Mouse (Mus musculus) kidney, postnatal 0 days (tissue): ENCODE data around the gene Mtmr6. TPM values are rescaled to one million over a fixed set of nuclear protein-coding genes. Genes with fewer than 3 reads are reported as not detected.

Experiments used
- ATAC-seq: fragments of 200-750 bp; cut with Nextera tagmentation; replicated peaks from 2 replicates; pipeline ENCODE4 v1.8.0; 2017; ENCODE audit warnings: low read depth, moderate number of reproducible peaks, moderate TSS enrichment, moderate library complexity; ENCODE audit not compliant: low FRiP score
- DNase-seq: peaks from one replicate; pipeline ENCODE4 v3.0.0-alpha.2; 2016; ENCODE audit warnings: low spot score
- H3K27ac ChIP-seq: fragments of 300-500 bp; sonication (generic); 2 replicates; pipeline ENCODE4 v1.5.1; 2014; ENCODE audit warnings: mild to moderate bottlenecking
- H3K27me3 ChIP-seq: fragments of 300-500 bp; sonication (generic); 2 replicates; pipeline ENCODE4 v1.6.1; 2014; ENCODE audit warnings: low read length, mixed read lengths; ENCODE audit not compliant: insufficient read depth
- H3K36me3 ChIP-seq: fragments of 300-500 bp; sonication (generic); 2 replicates; pipeline ENCODE4 v1.6.1; 2014; ENCODE audit warnings: low read length, mixed read lengths; ENCODE audit not compliant: insufficient read depth
- H3K4me1 ChIP-seq: fragments of 300-500 bp; sonication (generic); replicated peaks from 2 replicates; pipeline ENCODE4 v1.6.1; 2014; ENCODE audit warnings: antibody characterized with exemption, low read length, mixed read lengths; ENCODE audit not compliant: insufficient read depth
- H3K4me2 ChIP-seq: fragments of 300-500 bp; sonication (generic); 2 replicates; pipeline ENCODE4 v1.6.1; 2014; ENCODE audit warnings: mild to moderate bottlenecking, low read length, moderate library complexity, mixed read lengths
- H3K4me3 ChIP-seq: fragments of 300-500 bp; sonication (generic); replicated peaks from 2 replicates; pipeline ENCODE4 v1.5.1; 2014; ENCODE audit warnings: low read depth, low read length
- H3K9ac ChIP-seq: fragments of 300-500 bp; sonication (generic); 2 replicates; pipeline ENCODE4 v1.6.1; 2014; ENCODE audit warnings: low read depth, low read length
- H3K9me3 ChIP-seq: fragments of 300-500 bp; sonication (generic); replicated peaks from 2 replicates; pipeline ENCODE4 v1.6.1; 2016; ENCODE audit warnings: low read length, inconsistent platforms, mixed read lengths
- CTCF ChIP-seq: IDR thresholded peaks from 2 replicates; pipeline ENCODE4 v1.5.1; 2016; ENCODE audit warnings: antibody characterized with exemption, low read depth, mild to moderate bottlenecking, moderate library complexity
- WGBS: fragments of 180-500 bp; shearing (Covaris S2); extraction: QIAGEN DNeasy Blood & Tissue Kit; methylation state at CpG from one replicate; pipeline ENCODE4 v1.1.7; 2014; 5-methylcytosine and 5-hydroxymethylcytosine counted together
- polyA plus RNA-seq: library from polyadenylated mRNA; unstranded; fragments of >200 nt; fragmentation: Nextera tagmentation; extraction: Ambion mirVana; gene quantifications from 2 replicates; pipeline ENCODE4 v1.2.1, GENCODE M21; 2015

The Mtmr6 gene
- polyA plus RNA-seq, 1 experiment from 2014 or later: 31.3 TPM

DNA sequence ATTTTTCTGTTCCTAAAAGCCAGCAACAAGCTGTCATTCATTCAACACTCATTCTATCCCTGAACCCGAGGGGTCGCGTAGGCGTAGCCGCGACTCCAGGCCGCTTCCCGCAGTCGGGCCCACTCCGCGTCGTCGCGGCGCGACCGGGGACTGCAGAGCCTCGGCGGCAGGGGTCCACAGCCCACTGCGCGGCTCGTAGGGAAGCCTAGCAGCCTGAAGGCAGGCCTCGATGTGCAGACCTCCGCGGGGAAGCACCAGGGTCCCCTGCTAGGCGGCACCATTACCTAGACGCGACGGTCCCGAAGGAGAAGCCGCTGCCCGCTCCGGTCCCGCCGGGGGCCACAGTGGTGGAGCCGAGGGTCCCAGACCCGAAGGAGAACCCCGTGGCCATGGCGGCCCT is 14.1 kb upstream of the Mtmr6 start:
- Histone ChIP-seq H3K9me3 (no peaks in the 10 kb centered on the region), H3K4me1 (no peaks in the 10 kb centered on the region; the same call in 1 of the 2 replicates), H3K9ac (peak overlapping the region; percentile 96), H3K4me3 (peak overlapping the region; percentile 98), H3K27ac (peak overlapping the region; percentile 95), H3K36me3 (0 out of 2 replicates have a peak, but pooled peaks cover 2% of the 10 kb centered on the region), H3K4me2 (peak overlapping the region; percentile 89), H3K27me3 (no peaks in the 10 kb centered on the region)
- under 1% methylated on average over 39 of the region's 39 CpGs for WGBS
- no peak for TF ChIP-seq CTCF
- DNase-seq (peak; percentile 50), ATAC-seq (peak; percentile 57)

DNA sequence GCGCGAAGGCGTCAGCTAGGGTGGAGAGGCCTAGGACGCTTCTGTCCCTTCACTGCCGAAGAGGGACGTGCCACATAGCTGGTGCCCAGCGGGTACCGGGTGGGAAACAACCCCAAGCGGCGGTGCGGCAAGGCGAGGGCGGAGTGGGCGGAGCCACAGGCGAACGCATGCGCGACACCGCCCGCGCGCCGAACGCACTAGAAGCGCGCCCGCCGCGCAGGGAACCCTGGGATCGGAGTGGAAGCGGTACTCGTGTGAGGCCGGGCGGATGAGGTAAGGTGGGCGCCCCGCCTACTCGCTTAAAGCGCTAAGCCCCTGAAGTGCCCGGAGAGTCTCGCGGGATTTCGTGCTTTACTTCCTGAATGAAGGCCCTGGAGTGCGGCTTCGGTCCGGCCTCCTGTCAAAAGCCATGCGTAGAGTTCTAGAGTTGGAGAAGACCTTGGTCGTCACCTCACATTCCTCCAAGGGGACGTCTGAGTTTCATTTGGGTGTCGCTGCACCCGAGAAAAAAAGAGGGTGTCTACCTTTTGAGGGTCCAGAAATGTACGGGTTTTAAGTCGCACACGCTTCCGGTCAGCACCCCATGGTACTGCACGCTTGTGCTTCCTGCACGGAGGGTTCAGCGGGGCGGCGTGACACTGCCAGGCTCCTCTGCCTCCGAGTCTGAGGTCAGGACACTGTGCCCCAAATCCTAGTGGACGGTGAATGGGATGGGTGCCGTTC is 13.6 kb upstream of the Mtmr6 start, which contains the start of the genes Nupl1 and Gm49336:
Gene Nupl1 (minus strand): TSS at position 151 of the 723 bp plus-strand sequence.
Gene Gm49336 (minus strand): TSS at position 227 of the 723 bp plus-strand sequence.
- no peaks in the 10 kb centered on the region; the same call in 1 of the 2 replicates for H3K4me1 ChIP-seq
- WGBS: under 1% methylated on average over 62 of the region's 62 CpGs
- H3K9me3 ChIP-seq: no peaks in the 10 kb centered on the region
- peak; percentile 100 for DNase-seq
- H3K4me3 ChIP-seq: peak within 1 kb of the TSS; percentile 98
- TF ChIP-seq CTCF: no peak
- peak; percentile 100 for ATAC-seq
- peak within 1 kb of the TSS; percentile 89 for H3K4me2 ChIP-seq
- H3K27me3 ChIP-seq: no peaks in the 10 kb centered on the region
- 0 out of 2 replicates have a peak, but pooled peaks cover 2% of the 10 kb centered on the region for H3K36me3 ChIP-seq
- H3K27ac ChIP-seq: peak within 1 kb of the TSS; percentile 96
- H3K9ac ChIP-seq: peak within 1 kb of the TSS; percentile 96

DNA sequence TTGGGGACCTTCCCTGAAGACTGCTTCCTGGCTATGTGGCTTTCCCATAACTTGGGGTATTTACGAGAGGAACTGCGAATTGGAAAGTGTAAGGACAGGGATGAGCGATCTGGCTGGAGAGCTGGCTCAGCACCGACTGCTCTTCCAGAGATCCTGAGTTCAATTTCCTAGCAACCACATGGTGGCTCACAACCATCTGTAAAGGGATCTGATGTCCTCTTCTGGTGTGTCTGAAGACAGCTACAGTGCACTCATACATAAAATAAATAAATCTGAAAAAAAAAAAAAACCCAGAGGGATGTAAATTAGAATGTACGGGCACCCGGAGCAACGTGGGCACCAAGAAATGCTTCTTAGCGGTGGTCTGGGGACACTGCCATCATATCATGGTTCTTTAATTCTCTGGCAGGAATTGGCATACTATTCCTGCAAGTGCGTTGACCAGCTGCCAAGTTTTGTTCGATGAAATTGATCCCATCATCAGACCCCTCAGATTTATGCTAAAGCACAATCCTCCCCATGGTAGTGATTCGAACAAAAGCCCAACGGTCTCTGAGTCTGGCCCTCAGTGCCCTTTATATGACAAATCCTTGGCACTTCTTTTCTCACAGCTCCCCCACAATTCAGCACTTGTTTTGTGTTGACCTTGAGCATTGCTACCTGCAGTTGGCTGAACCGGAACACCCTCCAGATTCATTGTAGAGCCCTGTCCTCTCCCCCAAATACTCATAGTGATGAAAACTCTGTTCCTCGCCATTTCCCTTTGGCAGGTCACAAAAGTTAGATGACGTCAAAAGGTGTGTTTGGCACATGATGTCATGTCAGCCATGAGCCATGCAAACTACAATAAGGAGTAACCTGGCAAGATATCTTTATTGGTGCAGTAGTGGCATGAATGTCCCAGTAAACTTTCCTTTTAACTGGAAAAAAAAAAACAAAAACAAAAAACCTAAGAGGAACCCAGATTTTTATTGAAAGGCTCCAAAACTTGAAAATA is 12.7 kb upstream of the Mtmr6 start:
- WGBS: 20% methylated on average over 15 of the region's 15 CpGs
- Histone ChIP-seq H3K4me2 (peak overlapping the region; percentile 89), H3K4me3 (peak overlapping the region; percentile 98), H3K27ac (peak overlapping the region; percentile 96), H3K27me3 (no peaks in the 10 kb centered on the region), H3K9ac (peak overlapping the region; percentile 80), H3K4me1 (no peaks in the 10 kb centered on the region; the same call in 1 of the 2 replicates), H3K9me3 (no peaks in the 10 kb centered on the region), H3K36me3 (no peaks in the 10 kb centered on the region)
- ATAC-seq: peak; percentile 40; the same call in 1 of the 2 replicates
- no peak for DNase-seq
- peak; percentile 25; the same call in 1 of the 2 replicates for TF ChIP-seq CTCF

DNA sequence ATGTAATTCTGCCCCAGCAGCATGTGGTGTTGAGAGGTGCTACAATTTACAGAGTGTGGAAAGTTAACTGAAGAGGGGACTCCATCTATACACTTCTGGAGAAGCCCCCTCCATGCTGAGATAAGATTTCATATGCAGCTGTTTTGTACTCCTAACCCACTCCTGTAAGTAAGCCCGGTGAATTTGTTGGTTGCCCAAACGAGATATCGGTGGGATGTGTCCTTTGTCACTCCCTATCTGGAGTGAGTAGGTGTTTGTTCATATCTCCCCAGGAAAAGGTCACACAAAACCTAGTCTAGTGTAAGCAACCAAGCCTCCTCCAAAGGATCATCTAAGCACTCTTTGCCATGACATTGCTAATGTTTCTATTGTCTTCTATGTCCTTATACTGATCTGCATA is 11.6 kb upstream of the Mtmr6 start:
- no peak overlapping the region for H3K4me3 ChIP-seq
- ATAC-seq (no peak), DNase-seq (no peak)
- H3K9me3 ChIP-seq: no peaks in the 10 kb centered on the region
- no peaks in the 10 kb centered on the region for H3K36me3 ChIP-seq
- TF ChIP-seq CTCF: no peak
- WGBS: 91% methylated on average over 3 of the region's 3 CpGs
- no peaks in the 10 kb centered on the region; the same call in 1 of the 2 replicates for H3K4me1 ChIP-seq
- H3K9ac ChIP-seq: no peak overlapping the region
- H3K27ac ChIP-seq: no peak overlapping the region
- no peak overlapping the region for H3K4me2 ChIP-seq
- no peaks in the 10 kb centered on the region for H3K27me3 ChIP-seq

DNA sequence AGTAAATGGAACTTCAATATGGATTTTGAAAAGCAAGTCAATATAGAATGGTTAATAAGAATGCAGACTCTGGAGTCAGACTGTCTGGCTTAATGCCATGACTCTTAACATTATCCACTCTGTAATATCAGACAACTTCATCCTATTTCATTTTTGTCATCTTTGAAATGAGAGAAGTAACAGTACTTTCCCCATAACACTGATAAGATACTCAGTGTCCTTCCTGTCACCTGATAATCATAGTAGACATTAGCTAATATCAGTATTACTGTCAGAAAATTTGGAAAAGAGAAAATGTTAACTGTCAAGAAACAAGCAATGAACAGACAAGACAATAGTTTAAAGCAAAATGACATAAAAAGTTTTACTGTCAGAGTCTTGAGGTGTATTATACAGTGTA is 10.3 kb upstream of the Mtmr6 start:
- Histone ChIP-seq H3K4me1 (no peaks in the 10 kb centered on the region; the same call in 1 of the 2 replicates), H3K27me3 (no peaks in the 10 kb centered on the region), H3K9me3 (no peaks in the 10 kb centered on the region), H3K36me3 (no peaks in the 10 kb centered on the region), H3K27ac (no peak overlapping the region), H3K9ac (no peak overlapping the region), H3K4me3 (no peak overlapping the region), H3K4me2 (no peak overlapping the region)
- DNase-seq (no peak), ATAC-seq (no peak)
- TF ChIP-seq CTCF: no peak

GRCm38 (mm10) chr14:60256356-60256755 is 8.7 kb upstream of the Mtmr6 start:
- DNase-seq (peak; percentile 36), ATAC-seq (no peak)
- TF ChIP-seq CTCF: 0 out of 2 replicates have a peak, but pooled peaks have one; percentile 6
- Histone ChIP-seq H3K9ac (no peak overlapping the region), H3K4me3 (no peak overlapping the region), H3K36me3 (no peaks in the 10 kb centered on the region), H3K9me3 (no peaks in the 10 kb centered on the region), H3K4me2 (no peak overlapping the region), H3K27me3 (no peaks in the 10 kb centered on the region), H3K27ac (no peak overlapping the region), H3K4me1 (no peaks in the 10 kb centered on the region; the same call in 1 of the 2 replicates)
- 22% methylated on average over 3 of the region's 3 CpGs for WGBS
